Mouse (Mus musculus): ENCODE results near the gene Mxd4. TPM values are rescaled to one million over a fixed set of nuclear protein-coding genes. Genes with fewer than 3 reads are reported as not detected.

Mxd4 gene
- polyA plus RNA-seq, 3 experiments from 2014 or later: 94.4 to 152 (median 117) TPM

- ATAC-seq: peak; percentile 93
Measured at GRCm38 (mm10) chr5:34168950-34169891, 18.3 kb downstream of the Mxd4 start, which contains the start of the genes Poln and Haus3. Gene Poln (minus strand): TSS chr5:34169448. Gene Haus3 (minus strand): TSS chr5:34169527.

GRCm38 (mm10) chr5:34167857-34168256, 19.7 kb downstream of the Mxd4 start:
- no peak for ATAC-seq

GRCm38 (mm10) chr5:34165793-34166192, 21.7 kb downstream of the Mxd4 start:
- ATAC-seq: no peak

- no peak for ATAC-seq
Measured at GRCm38 (mm10) chr5:34148476-34148875, 39.0 kb downstream of the Mxd4 start.

GRCm38 (mm10) chr5:34147554-34147953, 40.0 kb downstream of the Mxd4 start:
- no peak for ATAC-seq

DNA sequence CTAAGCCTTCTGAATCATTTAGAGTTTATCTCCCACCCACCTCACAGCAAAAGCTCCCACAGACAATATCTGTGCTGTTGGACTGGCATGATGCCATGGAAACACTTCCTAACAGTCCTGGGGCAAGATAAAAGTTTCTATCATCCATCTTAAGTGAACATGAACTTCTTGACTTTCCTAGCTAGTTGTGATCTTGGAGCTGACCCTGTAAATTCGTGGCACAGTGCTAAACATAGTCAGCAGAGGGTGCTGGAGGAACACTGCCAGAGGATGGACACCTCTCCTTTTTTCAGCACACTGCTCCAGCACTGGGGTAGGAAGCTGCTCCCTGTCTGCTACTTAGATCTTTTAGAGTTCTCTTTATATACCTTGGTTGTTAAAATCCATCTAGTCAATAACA, 47.8 kb downstream of the Mxd4 start:
- peak; percentile 43 for ATAC-seq

DNA sequence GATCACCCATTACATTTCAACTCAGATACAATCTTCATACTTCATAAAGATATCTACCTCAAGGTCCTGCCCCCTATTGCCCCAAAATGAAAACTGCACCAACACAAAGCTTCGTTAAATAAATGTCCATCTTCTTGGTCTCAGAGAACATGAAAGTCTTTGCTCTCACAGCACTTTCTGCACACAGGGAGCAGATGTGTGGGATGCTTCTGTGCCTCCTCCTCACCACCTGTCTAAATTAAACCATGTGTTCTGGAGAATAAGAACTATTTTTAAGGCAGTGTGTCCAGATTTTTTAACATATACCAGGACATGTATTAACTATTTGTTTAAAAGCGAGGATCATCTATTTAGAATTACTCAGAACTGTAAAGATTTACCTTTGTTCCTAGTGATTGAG, 54.8 kb downstream of the Mxd4 start:
- ATAC-seq: no peak

DNA sequence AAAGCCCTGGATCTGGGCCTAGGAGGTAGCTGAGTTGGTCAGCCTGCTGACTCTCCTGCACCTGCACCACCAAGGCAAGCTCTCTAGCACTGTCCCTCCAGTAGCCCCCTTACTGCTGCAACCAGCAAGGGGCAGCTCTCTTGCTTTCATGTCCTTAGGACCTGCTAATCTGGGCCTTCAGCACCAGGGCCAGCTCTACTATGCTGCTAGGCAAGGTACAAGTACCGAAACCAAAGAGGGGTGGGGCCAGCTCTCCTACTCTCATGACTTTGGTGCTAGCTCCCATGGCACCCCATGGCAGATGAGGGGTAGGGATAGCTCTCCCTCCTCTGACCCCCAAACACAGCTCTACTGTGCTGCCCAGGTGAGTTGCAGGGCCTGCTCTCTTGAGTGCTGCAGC, 63.4 kb downstream of the Mxd4 start:
- no peak for ATAC-seq

Other genes with a start within 250 kb of the Mxd4 start
- 1 to 10 TPM in 1 of 3 experiments, not detected in 2; 1.5 TPM for gene Gm1673, start 204.3 kb downstream of the Mxd4 start, polyA plus RNA-seq (2017; shearing (Covaris generic))
- gene Nat8l, start 191.7 kb downstream of the Mxd4 start, polyA plus RNA-seq (2017; shearing (Covaris generic)): not detected
- 1 to 10 TPM in 2 of 3 experiments, under 1 TPM in 1; 0.47 to 5.8 (median 1.5) TPM for gene Poln, start 18.3 kb downstream of the Mxd4 start, polyA plus RNA-seq (2017; shearing (Covaris generic))
- 10 to 100 TPM; 87.3 to 95.6 (median 90.8) TPM for gene Haus3, start 18.2 kb downstream of the Mxd4 start, polyA plus RNA-seq (2017; shearing (Covaris generic))
- gene Zfyve28, start 100.7 kb upstream of the Mxd4 start, polyA plus RNA-seq (2017; shearing (Covaris generic)): 1 to 10 TPM; 1.5 to 5.6 (median 4.6) TPM
- not detected for gene Cfap99, start 100.9 kb upstream of the Mxd4 start, polyA plus RNA-seq (2017; shearing (Covaris generic))
- 100 to 1,000 TPM; 104 to 122 (median 113) TPM for gene Rnf4, start 148.6 kb upstream of the Mxd4 start, polyA plus RNA-seq (2017; shearing (Covaris generic))
- gene Fam193a, start 182.2 kb upstream of the Mxd4 start, polyA plus RNA-seq (2017; shearing (Covaris generic)): 10 to 100 TPM; 10.8 to 19.8 (median 14.9) TPM

Data from inflammation-experienced regulatory T-cells, adult 6 months (primary cell).